Mouse (Mus musculus) embryonic facial prominence, embryonic 15.5 days (tissue): ENCODE measurements around the gene Gpr108. TPM values are rescaled to one million over a fixed set of nuclear protein-coding genes. Genes with fewer than 3 reads are reported as not detected.

Experiments
- ATAC-seq: fragments of 200-750 bp; cut with Nextera tagmentation; 2 replicates; pipeline ENCODE4 v1.8.0; 2017; ENCODE audit warnings: low read depth, moderate TSS enrichment; ENCODE audit not compliant: insufficient number of reproducible peaks, low FRiP score, low TSS enrichment
- H3K27ac ChIP-seq: fragments of 300-500 bp; sonication (generic); replicated peaks from 2 replicates; pipeline ENCODE4 v1.5.1; 2015; ENCODE audit warnings: mild to moderate bottlenecking, inconsistent platforms
- H3K27me3 ChIP-seq: fragments of 300-500 bp; sonication (generic); 2 replicates; pipeline ENCODE4 v1.6.1; 2015; ENCODE audit warnings: inconsistent platforms
- H3K36me3 ChIP-seq: fragments of 300-500 bp; sonication (generic); 2 replicates; pipeline ENCODE4 v1.6.1; 2015; ENCODE audit warnings: mild to moderate bottlenecking, inconsistent platforms
- H3K4me1 ChIP-seq: fragments of 300-500 bp; sonication (generic); 2 replicates; pipeline ENCODE4 v1.6.1; 2015; ENCODE audit warnings: inconsistent platforms
- H3K4me2 ChIP-seq: fragments of 300-500 bp; sonication (generic); replicated peaks from 2 replicates; pipeline ENCODE4 v1.6.1; 2015; ENCODE audit warnings: mild to moderate bottlenecking, inconsistent platforms
- H3K4me3 ChIP-seq: fragments of 300-500 bp; sonication (generic); replicated peaks from 2 replicates; pipeline ENCODE4 v1.5.1; 2015; ENCODE audit warnings: mild to moderate bottlenecking, inconsistent platforms
- H3K9ac ChIP-seq: fragments of 300-500 bp; sonication (generic); 2 replicates; pipeline ENCODE4 v1.6.1; 2015; ENCODE audit warnings: inconsistent platforms
- H3K9me3 ChIP-seq: fragments of 300-500 bp; sonication (generic); replicated peaks from 2 replicates; pipeline ENCODE4 v1.6.1; 2016; ENCODE audit warnings: inconsistent platforms
- WGBS: fragments of 180-500 bp; shearing (Covaris S2); methylation state at CpG from one replicate; pipeline ENCODE4 v1.1.7; 2015; 5-methylcytosine and 5-hydroxymethylcytosine counted together
- polyA plus RNA-seq: library from polyadenylated mRNA; unstranded; fragments of >200 nt; fragmentation: Nextera tagmentation; extraction: Ambion mirVana; gene quantifications from 2 replicates; pipeline ENCODE4 v1.2.1, GENCODE M21; 2015

Gpr108 gene
- polyA plus RNA-seq, 1 experiment from 2014 or later = 41.7 TPM

GRCm38 (mm10) chr17:57271301-57271700, 23.1 kb upstream of the Gpr108 start:
- no peak for ATAC-seq
- no peak overlapping the region for H3K27ac ChIP-seq
- H3K9ac ChIP-seq = no peak overlapping the region
- no peak overlapping the region for H3K4me3 ChIP-seq
- no peaks in the 10 kb centered on the region for H3K27me3 ChIP-seq
- H3K9me3 ChIP-seq = no peaks in the 10 kb centered on the region
- H3K4me1 ChIP-seq = peaks cover 27% of the 10 kb centered on the region
- 56% methylated on average over 9 of the region's 9 CpGs for whole genome bisulfite sequencing
- no peak overlapping the region for H3K4me2 ChIP-seq
- no peaks in the 10 kb centered on the region for H3K36me3 ChIP-seq

GRCm38 (mm10) chr17:57267556-57268126, 19.4 kb upstream of the Gpr108 start:
- ATAC-seq = no peak
- H3K36me3 ChIP-seq = peaks cover 13% of the 10 kb centered on the region; the same call in 1 of the 2 replicates
- H3K9me3 ChIP-seq = no peaks in the 10 kb centered on the region
- H3K27me3 ChIP-seq = no peaks in the 10 kb centered on the region
- H3K27ac ChIP-seq = no peak overlapping the region
- H3K4me2 ChIP-seq = no peak overlapping the region
- H3K4me1 ChIP-seq = peaks cover 14% of the 10 kb centered on the region
- no peak overlapping the region for H3K4me3 ChIP-seq
- H3K9ac ChIP-seq = no peak overlapping the region
- WGBS = 91% methylated on average over 6 of the region's 6 CpGs

GRCm38 (mm10) chr17:57264972-57265945, 17.0 kb upstream of the Gpr108 start:
- WGBS = 29% methylated on average over 21 of the region's 22 CpGs
- peak overlapping the region; percentile 17 for H3K4me3 ChIP-seq
- H3K27me3 ChIP-seq = no peaks in the 10 kb centered on the region
- no peaks in the 10 kb centered on the region for H3K9me3 ChIP-seq
- ATAC-seq = peak; percentile 83
- H3K4me1 ChIP-seq = peaks cover 11% of the 10 kb centered on the region
- H3K9ac ChIP-seq = no peak overlapping the region
- no peak overlapping the region for H3K27ac ChIP-seq
- H3K36me3 ChIP-seq = peaks cover 35% of the 10 kb centered on the region
- peak overlapping the region; percentile 40 for H3K4me2 ChIP-seq

GRCm38 (mm10) chr17:57264164-57264563, 15.9 kb upstream of the Gpr108 start:
- no peak overlapping the region for H3K4me3 ChIP-seq
- H3K27ac ChIP-seq = no peak overlapping the region
- H3K4me1 ChIP-seq = peaks cover 11% of the 10 kb centered on the region
- H3K9ac ChIP-seq = no peak overlapping the region
- peaks cover 46% of the 10 kb centered on the region for H3K36me3 ChIP-seq
- 84% methylated on average over 2 of the region's 2 CpGs for WGBS
- ATAC-seq = no peak
- H3K27me3 ChIP-seq = no peaks in the 10 kb centered on the region
- no peaks in the 10 kb centered on the region for H3K9me3 ChIP-seq
- H3K4me2 ChIP-seq = no peak overlapping the region

GRCm38 (mm10) chr17:57262901-57263550, 14.8 kb upstream of the Gpr108 start:
- no peak for ATAC-seq
- H3K4me2 ChIP-seq = no peak overlapping the region
- no peaks in the 10 kb centered on the region for H3K9me3 ChIP-seq
- no peak overlapping the region for H3K27ac ChIP-seq
- H3K27me3 ChIP-seq = no peaks in the 10 kb centered on the region
- peaks cover 54% of the 10 kb centered on the region for H3K36me3 ChIP-seq
- no peak overlapping the region for H3K4me3 ChIP-seq
- no peak overlapping the region for H3K9ac ChIP-seq
- WGBS = 90% methylated on average over 17 of the region's 17 CpGs
- peaks cover 11% of the 10 kb centered on the region for H3K4me1 ChIP-seq

GRCm38 (mm10) chr17:57261796-57262195, 13.6 kb upstream of the Gpr108 start:
- Histone ChIP-seq H3K4me3 (no peak overlapping the region), H3K4me2 (no peak overlapping the region), H3K27me3 (no peaks in the 10 kb centered on the region), H3K36me3 (peaks cover 63% of the 10 kb centered on the region), H3K9me3 (no peaks in the 10 kb centered on the region), H3K4me1 (peaks cover 11% of the 10 kb centered on the region), H3K27ac (no peak overlapping the region), H3K9ac (no peak overlapping the region)
- no peak for ATAC-seq
- 14% methylated on average over 1 of the region's 1 CpGs for WGBS

GRCm38 (mm10) chr17:57261286-57261685, 13.0 kb upstream of the Gpr108 start:
- Histone ChIP-seq H3K4me1 (peaks cover 11% of the 10 kb centered on the region), H3K9ac (no peak overlapping the region), H3K4me3 (no peak overlapping the region), H3K4me2 (no peak overlapping the region), H3K9me3 (no peaks in the 10 kb centered on the region), H3K36me3 (peaks cover 68% of the 10 kb centered on the region), H3K27me3 (no peaks in the 10 kb centered on the region), H3K27ac (no peak overlapping the region)
- no peak for ATAC-seq
- WGBS = 94% methylated on average over 4 of the region's 4 CpGs

- Histone ChIP-seq H3K4me1 (peaks cover 6% of the 10 kb centered on the region), H3K27me3 (no peaks in the 10 kb centered on the region), H3K9me3 (no peaks in the 10 kb centered on the region), H3K9ac (no peak overlapping the region), H3K36me3 (peaks cover 78% of the 10 kb centered on the region), H3K27ac (no peak overlapping the region), H3K4me3 (no peak overlapping the region), H3K4me2 (no peak overlapping the region)
- ATAC-seq = no peak
- WGBS = 89% methylated on average over 9 of the region's 9 CpGs
These were observed 12.1 kb upstream of the Gpr108 start for GRCm38 (mm10) chr17:57260351-57260750.

- Histone ChIP-seq H3K36me3 (peaks cover 84% of the 10 kb centered on the region), H3K27ac (no peak overlapping the region), H3K4me2 (no peak overlapping the region), H3K9ac (no peak overlapping the region), H3K9me3 (no peaks in the 10 kb centered on the region), H3K4me3 (no peak overlapping the region), H3K4me1 (no peaks in the 10 kb centered on the region), H3K27me3 (no peaks in the 10 kb centered on the region)
- WGBS = 88% methylated on average over 8 of the region's 8 CpGs
- no peak for ATAC-seq
These were observed 11.5 kb upstream of the Gpr108 start for GRCm38 (mm10) chr17:57259742-57260141.

- H3K9ac ChIP-seq = no peak overlapping the region
These were observed 9.9 kb upstream of the Gpr108 start for GRCm38 (mm10) chr17:57258191-57258590.

GRCm38 (mm10) chr17:57256921-57257485, 8.8 kb upstream of the Gpr108 start:
- Histone ChIP-seq H3K9me3 (no peaks in the 10 kb centered on the region), H3K27ac (no peak overlapping the region), H3K36me3 (peaks cover 81% of the 10 kb centered on the region), H3K4me3 (no peak overlapping the region), H3K4me1 (no peaks in the 10 kb centered on the region), H3K27me3 (no peaks in the 10 kb centered on the region), H3K9ac (no peak overlapping the region), H3K4me2 (no peak overlapping the region)
- no peak for ATAC-seq
- WGBS = 95% methylated on average over 22 of the region's 22 CpGs

More at GRCm38 (mm10) chr17:57258191-57258590, 9.9 kb upstream of the Gpr108 start:
- WGBS = 93% methylated on average over 3 of the region's 3 CpGs
- H3K27me3 ChIP-seq = no peaks in the 10 kb centered on the region
- H3K27ac ChIP-seq = no peak overlapping the region
- ATAC-seq = no peak
- peaks cover 91% of the 10 kb centered on the region for H3K36me3 ChIP-seq
- H3K4me3 ChIP-seq = no peak overlapping the region
- H3K4me2 ChIP-seq = no peak overlapping the region
- H3K4me1 ChIP-seq = no peaks in the 10 kb centered on the region
- H3K9me3 ChIP-seq = no peaks in the 10 kb centered on the region
